Mouse (Mus musculus): ENCODE results near the gene Chst11. TPM values are rescaled to one million over a fixed set of nuclear protein-coding genes. Genes with fewer than 3 reads are reported as not detected.
A peak's percentile ranks its signal among the peaks of the same experiment; 100 is the strongest.

Chst11 gene
- polyA plus RNA-seq, 1 experiment from 2014 or later, result 0.99 TPM

- Histone ChIP-seq H3K9me3 (no peaks in the 10 kb centered on the region), H3K27ac (peak overlapping the region; percentile 25; the same call in 1 of the 2 replicates), H3K27me3 (ENCODE audit: poor library complexity, severe bottlenecking) (no peaks in the 10 kb centered on the region), H3K4me1 (peaks cover 22% of the 10 kb centered on the region), H3K4me3 (no peak overlapping the region), H3K36me3 (replicated peaks) (no peaks in the 10 kb centered on the region)
- 81% methylated on average over 7 of the region's 7 CpGs for WGBS
- no peak for DNase-seq (ENCODE audit: extremely low spot score, low spot score)
Measured at GRCm38 (mm10) chr10:83184480-83185069, 199.3 kb downstream of the Chst11 start.

GRCm38 (mm10) chr10:83185121-83185520 is 199.8 kb downstream of the Chst11 start:
- Histone ChIP-seq H3K4me1 (peaks cover 22% of the 10 kb centered on the region), H3K27me3 (ENCODE audit: poor library complexity, severe bottlenecking) (no peaks in the 10 kb centered on the region), H3K36me3 (replicated peaks) (no peaks in the 10 kb centered on the region), H3K27ac (no peak overlapping the region), H3K9me3 (no peaks in the 10 kb centered on the region), H3K4me3 (no peak overlapping the region)
- WGBS, result 91% methylated on average over 6 of the region's 6 CpGs
- DNase-seq (ENCODE audit: extremely low spot score, low spot score), result no peak

GRCm38 (mm10) chr10:83186167-83186566 is 200.9 kb downstream of the Chst11 start:
- no peak for DNase-seq (ENCODE audit: extremely low spot score, low spot score)
- Histone ChIP-seq H3K4me1 (peaks cover 22% of the 10 kb centered on the region), H3K27me3 (ENCODE audit: poor library complexity, severe bottlenecking) (no peaks in the 10 kb centered on the region), H3K9me3 (no peaks in the 10 kb centered on the region), H3K4me3 (no peak overlapping the region), H3K27ac (no peak overlapping the region), H3K36me3 (replicated peaks) (peaks cover 6% of the 10 kb centered on the region)
- WGBS, result 89% methylated on average over 8 of the region's 8 CpGs

- 90% methylated on average over 5 of the region's 5 CpGs for WGBS
- Histone ChIP-seq H3K36me3 (replicated peaks) (peaks cover 10% of the 10 kb centered on the region), H3K4me3 (no peak overlapping the region), H3K27me3 (ENCODE audit: poor library complexity, severe bottlenecking) (no peaks in the 10 kb centered on the region), H3K27ac (no peak overlapping the region), H3K4me1 (peaks cover 20% of the 10 kb centered on the region), H3K9me3 (no peaks in the 10 kb centered on the region)
- DNase-seq (ENCODE audit: extremely low spot score, low spot score), result no peak
Measured at GRCm38 (mm10) chr10:83186984-83187383, 201.7 kb downstream of the Chst11 start.

GRCm38 (mm10) chr10:83189071-83189470 is 203.8 kb downstream of the Chst11 start:
- Histone ChIP-seq H3K9me3 (no peaks in the 10 kb centered on the region), H3K4me3 (no peak overlapping the region), H3K27ac (no peak overlapping the region), H3K4me1 (peaks cover 10% of the 10 kb centered on the region), H3K27me3 (ENCODE audit: poor library complexity, severe bottlenecking) (no peaks in the 10 kb centered on the region), H3K36me3 (replicated peaks) (peaks cover 10% of the 10 kb centered on the region)
- no peak for DNase-seq (ENCODE audit: extremely low spot score, low spot score)
- 95% methylated on average over 5 of the region's 5 CpGs for WGBS

- Histone ChIP-seq H3K27me3 (ENCODE audit: poor library complexity, severe bottlenecking) (no peaks in the 10 kb centered on the region), H3K36me3 (replicated peaks) (peaks cover 10% of the 10 kb centered on the region), H3K4me3 (no peak overlapping the region), H3K9me3 (no peaks in the 10 kb centered on the region), H3K4me1 (peaks cover 12% of the 10 kb centered on the region), H3K27ac (no peak overlapping the region)
- DNase-seq (ENCODE audit: extremely low spot score, low spot score), result no peak
- 96% methylated on average over 17 of the region's 17 CpGs for WGBS
Measured at GRCm38 (mm10) chr10:83191476-83191875, 206.2 kb downstream of the Chst11 start.

- 61% methylated on average over 6 of the region's 6 CpGs for WGBS
Measured at GRCm38 (mm10) chr10:83191982-83192381, 206.7 kb downstream of the Chst11 start.

GRCm38 (mm10) chr10:83197690-83198336 is 212.5 kb downstream of the Chst11 start:
- Histone ChIP-seq H3K4me1 (peaks cover 8% of the 10 kb centered on the region; the same call in 1 of the 2 replicates), H3K36me3 (replicated peaks) (no peaks in the 10 kb centered on the region), H3K9me3 (no peaks in the 10 kb centered on the region), H3K27me3 (ENCODE audit: poor library complexity, severe bottlenecking) (no peaks in the 10 kb centered on the region), H3K27ac (no peak overlapping the region), H3K4me3 (no peak overlapping the region)
- DNase-seq (ENCODE audit: extremely low spot score, low spot score), result peak; percentile 70
- 50% methylated on average over 11 of the region's 11 CpGs for WGBS

More at GRCm38 (mm10) chr10:83191982-83192381, 206.7 kb downstream of the Chst11 start:
- peaks cover 10% of the 10 kb centered on the region for H3K36me3 ChIP-seq (replicated peaks)
- no peak overlapping the region for H3K27ac ChIP-seq
- H3K4me1 ChIP-seq, result peaks cover 12% of the 10 kb centered on the region
- H3K27me3 ChIP-seq (ENCODE audit: poor library complexity, severe bottlenecking), result no peaks in the 10 kb centered on the region
- no peak overlapping the region for H3K4me3 ChIP-seq
- DNase-seq (ENCODE audit: extremely low spot score, low spot score), result no peak
- no peaks in the 10 kb centered on the region for H3K9me3 ChIP-seq

GRCm38 (mm10) chr10:83198692-83199091 is 213.4 kb downstream of the Chst11 start:
- Histone ChIP-seq H3K27ac (no peak overlapping the region), H3K27me3 (ENCODE audit: poor library complexity, severe bottlenecking) (no peaks in the 10 kb centered on the region), H3K36me3 (replicated peaks) (no peaks in the 10 kb centered on the region), H3K4me1 (peaks cover 8% of the 10 kb centered on the region; the same call in 1 of the 2 replicates), H3K9me3 (no peaks in the 10 kb centered on the region), H3K4me3 (no peak overlapping the region)
- 87% methylated on average over 5 of the region's 5 CpGs for WGBS
- DNase-seq (ENCODE audit: extremely low spot score, low spot score), result no peak

GRCm38 (mm10) chr10:83199290-83199689 is 214.0 kb downstream of the Chst11 start:
- DNase-seq (ENCODE audit: extremely low spot score, low spot score), result no peak
- Histone ChIP-seq H3K27me3 (ENCODE audit: poor library complexity, severe bottlenecking) (no peaks in the 10 kb centered on the region), H3K4me3 (no peak overlapping the region), H3K36me3 (replicated peaks) (no peaks in the 10 kb centered on the region), H3K27ac (no peak overlapping the region), H3K9me3 (no peaks in the 10 kb centered on the region), H3K4me1 (peaks cover 8% of the 10 kb centered on the region; the same call in 1 of the 2 replicates)
- WGBS, result 85% methylated on average over 9 of the region's 9 CpGs

- no peak for DNase-seq (ENCODE audit: extremely low spot score, low spot score)
- no peaks in the 10 kb centered on the region for H3K9me3 ChIP-seq
- H3K4me3 ChIP-seq, result no peak overlapping the region
- no peaks in the 10 kb centered on the region for H3K27me3 ChIP-seq (ENCODE audit: poor library complexity, severe bottlenecking)
- 93% methylated on average over 7 of the region's 7 CpGs for WGBS
- no peaks in the 10 kb centered on the region for H3K4me1 ChIP-seq
- H3K36me3 ChIP-seq (replicated peaks), result no peaks in the 10 kb centered on the region
- H3K27ac ChIP-seq, result no peak overlapping the region
Measured at GRCm38 (mm10) chr10:83201525-83201924, 216.2 kb downstream of the Chst11 start.

- Histone ChIP-seq H3K9me3 (no peaks in the 10 kb centered on the region), H3K27ac (no peak overlapping the region), H3K36me3 (replicated peaks) (no peaks in the 10 kb centered on the region), H3K27me3 (ENCODE audit: poor library complexity, severe bottlenecking) (no peaks in the 10 kb centered on the region), H3K4me3 (no peak overlapping the region), H3K4me1 (no peaks in the 10 kb centered on the region)
- WGBS, result 86% methylated on average over 14 of the region's 14 CpGs
- DNase-seq (ENCODE audit: extremely low spot score, low spot score), result no peak
Measured at GRCm38 (mm10) chr10:83202906-83203702, 217.8 kb downstream of the Chst11 start.

- Histone ChIP-seq H3K27me3 (ENCODE audit: poor library complexity, severe bottlenecking) (no peaks in the 10 kb centered on the region), H3K4me1 (peaks cover 35% of the 10 kb centered on the region), H3K27ac (no peak overlapping the region), H3K36me3 (replicated peaks) (no peaks in the 10 kb centered on the region), H3K4me3 (no peak overlapping the region), H3K9me3 (no peaks in the 10 kb centered on the region)
- 91% methylated on average over 7 of the region's 7 CpGs for WGBS
- DNase-seq (ENCODE audit: extremely low spot score, low spot score), result no peak
Measured at GRCm38 (mm10) chr10:83208436-83208835, 223.1 kb downstream of the Chst11 start.
